Mouse (Mus musculus): ENCODE measurements around the gene Ptpn6. TPM values are rescaled to one million over a fixed set of nuclear protein-coding genes. Genes with fewer than 3 reads are reported as not detected.

Ptpn6 gene
- under 1 TPM; 0.61 to 0.87 TPM for total RNA-seq (2021)
- long read RNA-seq, experiment 1, result 0 reads
- long read RNA-seq, experiment 2, result 0 reads

- intact Hi-C loops (cut with DNase I), result loop anchor here (10.0 kb wide), 1 partner anchor 174 kb away; no protein-coding TSS in a partner anchor
- peak within 1 kb of the TSS; percentile 97 for H3K27ac ChIP-seq
These were observed at the start of gene Ptpn6 for GRCm38 (mm10) chr6:124738511-124739023. Ptpn6 (minus strand) TSS chr6:124738714.

GRCm38 (mm10) chr6:124787722-124788121 lies 49.2 kb upstream of the Ptpn6 start:
- TF ChIP-seq CTCF (IDR thresholded peaks at IDR 0.05), result no peak
- intact Hi-C loops (cut with DNase I), result no loop called here
- Histone ChIP-seq H3K4me3 (no peak overlapping the region), H3K27ac (no peak overlapping the region)
- no peak for DNase-seq

More at GRCm38 (mm10) chr6:124738511-124739023, at the start of gene Ptpn6:
- H3K4me3 ChIP-seq, result no peak within 1 kb of the TSS
- TF ChIP-seq CTCF (IDR thresholded peaks at IDR 0.05), result no peak
- DNase-seq, result no peak

DNA sequence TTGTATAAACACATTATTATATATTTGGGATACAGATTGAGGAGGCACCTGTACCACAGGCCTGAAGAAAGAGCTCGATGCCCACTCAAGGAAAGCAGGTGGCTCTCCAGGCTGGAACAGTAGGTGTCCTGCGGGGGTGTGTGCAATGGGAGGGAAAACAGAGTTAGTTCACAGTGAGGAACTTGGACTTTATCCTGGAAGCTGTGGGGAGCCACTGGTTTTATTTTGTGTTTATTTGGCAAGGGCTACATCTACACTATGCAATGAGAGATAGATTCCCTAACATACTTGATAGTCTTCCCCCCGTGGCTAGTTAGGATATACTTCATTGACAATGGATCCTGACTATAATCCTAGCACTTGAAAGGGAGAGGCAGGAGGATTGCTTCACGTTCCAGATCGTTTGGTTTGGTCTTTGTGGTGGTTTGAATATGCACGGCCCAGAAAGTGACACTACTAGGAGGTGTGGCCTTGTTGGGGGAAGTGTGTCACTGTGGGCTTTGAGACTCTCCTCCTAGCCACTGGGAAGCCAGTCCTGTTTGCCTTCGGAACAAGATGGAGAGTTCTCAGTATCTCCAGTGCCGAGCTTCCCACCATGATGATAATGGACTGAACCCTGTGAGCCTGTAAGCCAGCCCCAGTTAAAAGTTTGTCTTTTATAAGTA lies 48.4 kb upstream of the Ptpn6 start:
- TF ChIP-seq CTCF (IDR thresholded peaks at IDR 0.05), result no peak
- no peak for DNase-seq

DNA sequence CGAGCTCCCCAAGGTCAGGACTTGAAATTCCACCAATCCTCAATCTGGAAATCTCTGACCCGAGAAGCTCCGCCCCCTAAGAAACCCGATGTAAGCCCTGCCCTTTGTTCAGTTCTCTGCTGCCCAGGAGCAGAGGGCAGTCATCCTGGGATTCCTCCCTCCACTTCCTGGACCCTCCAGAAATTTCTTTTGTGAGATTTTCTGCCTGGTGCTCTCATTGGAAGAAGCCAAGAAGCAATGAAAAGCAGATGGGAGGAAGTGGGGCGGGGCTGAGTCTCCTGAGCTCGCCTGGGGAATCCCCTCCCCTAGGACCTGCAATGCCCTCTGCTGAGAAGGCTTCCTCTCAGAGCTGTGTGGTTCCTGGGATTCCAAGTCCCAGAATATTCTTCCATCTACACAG lies 43.9 kb upstream of the Ptpn6 start:
- intact Hi-C loops (cut with DNase I), result no loop called here
- no peak for TF ChIP-seq CTCF (IDR thresholded peaks at IDR 0.05)
- no peak overlapping the region; the same call in 1 of the 2 replicates for H3K27ac ChIP-seq
- peak; percentile 50 for DNase-seq
- H3K4me3 ChIP-seq, result peak overlapping the region; percentile 46

More for the DNA sequence above, 48.4 kb upstream of the Ptpn6 start:
- no peak overlapping the region for H3K27ac ChIP-seq
- H3K4me3 ChIP-seq, result no peak overlapping the region
- intact Hi-C loops (cut with DNase I), result no loop called here

DNA sequence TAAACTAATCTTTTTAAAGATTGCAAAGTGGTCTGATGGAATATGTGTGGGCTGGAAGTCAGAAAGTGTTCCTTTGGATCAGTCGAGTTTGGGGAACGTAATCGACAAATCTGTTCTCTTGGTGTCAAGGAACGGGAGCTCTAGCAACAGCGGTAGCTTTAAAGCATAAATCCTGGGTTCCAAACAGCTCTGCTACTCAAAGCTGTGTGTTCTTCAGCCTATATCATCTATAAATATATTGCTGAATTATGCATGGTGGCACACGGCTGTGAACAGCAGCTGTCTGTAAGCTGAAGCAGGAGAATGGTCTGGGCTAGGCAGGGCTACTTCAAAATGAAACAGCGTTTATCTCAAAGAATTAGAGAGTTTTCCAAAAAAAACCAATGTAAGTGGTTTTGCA lies 42.4 kb upstream of the Ptpn6 start:
- no peak overlapping the region for H3K4me3 ChIP-seq
- no peak overlapping the region for H3K27ac ChIP-seq
- no peak for DNase-seq
- intact Hi-C loops (cut with DNase I), result no loop called here
- TF ChIP-seq CTCF (IDR thresholded peaks at IDR 0.05), result no peak

DNA sequence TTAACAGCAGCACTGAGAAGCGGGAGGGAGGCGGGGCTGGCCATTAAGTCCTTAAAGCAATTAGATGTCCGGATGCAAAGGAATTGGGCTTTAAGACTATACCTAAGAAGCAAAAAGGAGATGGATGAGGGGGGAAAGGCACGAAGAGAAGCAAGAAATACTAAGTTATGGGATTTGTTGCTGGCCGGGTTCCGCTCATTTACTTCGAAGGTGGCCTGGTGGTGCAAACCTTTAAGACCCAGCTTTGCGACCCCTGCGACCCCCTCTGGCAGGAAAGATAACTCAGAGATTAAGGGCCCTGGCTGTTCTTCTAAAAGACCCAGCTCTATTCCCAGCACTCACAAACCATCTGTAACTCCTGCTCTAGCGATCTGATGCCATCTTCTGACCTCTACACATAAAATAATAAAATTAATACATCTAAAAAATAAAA lies 41.5 kb upstream of the Ptpn6 start:
- DNase-seq, result no peak
- no peak for TF ChIP-seq CTCF (IDR thresholded peaks at IDR 0.05)
- intact Hi-C loops (cut with DNase I), result no loop called here
- H3K27ac ChIP-seq, result peak overlapping the region; percentile 58; the same call in 1 of the 2 replicates
- H3K4me3 ChIP-seq, result peak overlapping the region; percentile 57

GRCm38 (mm10) chr6:124779222-124779983 lies 40.9 kb upstream of the Ptpn6 start, which contains the start of gene Lrrc23:
Lrrc23 (minus strand) TSS chr6:124779727.
- no peak for DNase-seq
- Histone ChIP-seq H3K27ac (peak within 1 kb of the TSS; percentile 58), H3K4me3 (peak within 1 kb of the TSS; percentile 57)
- no peak for TF ChIP-seq CTCF (IDR thresholded peaks at IDR 0.05)
- intact Hi-C loops (cut with DNase I), result no loop called here

DNA sequence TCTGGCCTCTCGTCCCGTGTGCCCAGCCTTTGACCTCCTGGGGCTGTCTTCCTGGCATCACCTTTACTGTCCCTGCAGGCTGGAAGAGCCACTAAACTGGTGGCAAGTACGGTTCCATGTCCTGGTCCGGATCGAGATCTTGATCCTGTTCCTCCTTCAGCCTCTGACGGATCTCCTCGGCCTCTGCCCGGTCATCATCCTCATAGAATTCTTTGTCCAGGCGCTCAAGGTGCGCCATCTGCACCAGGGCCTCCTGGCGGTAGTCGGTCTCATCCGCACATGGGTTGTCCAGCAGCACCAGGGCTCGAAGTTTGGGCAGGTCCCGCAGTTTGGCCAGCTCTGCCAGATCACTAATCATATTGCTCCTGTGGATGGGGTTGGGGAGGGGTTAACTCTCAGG lies 32.0 kb upstream of the Ptpn6 start:
- TF ChIP-seq CTCF (IDR thresholded peaks at IDR 0.05), result no peak
- intact Hi-C loops (cut with DNase I), result no loop called here
- no peak for DNase-seq

DNA sequence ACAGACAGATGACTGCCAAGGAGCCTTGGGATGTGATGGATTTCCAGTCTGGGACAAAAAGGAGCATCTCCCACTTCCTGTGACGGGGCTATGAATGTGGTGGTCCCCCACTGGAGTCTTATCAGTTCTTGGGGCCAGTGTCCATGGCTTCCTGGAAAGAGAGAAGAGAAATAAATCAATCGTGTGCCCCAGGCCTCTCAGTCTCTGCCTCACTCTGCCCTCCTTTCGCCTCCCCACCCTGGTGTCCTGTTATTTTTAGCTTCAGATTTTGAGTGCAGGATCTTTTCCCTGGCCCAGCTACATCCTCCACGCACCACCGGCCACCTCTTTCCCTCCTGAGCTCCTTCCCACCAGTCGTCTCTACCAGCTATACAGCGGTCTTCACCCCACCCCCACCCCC lies 31.5 kb upstream of the Ptpn6 start:
- no peak for DNase-seq
- Histone ChIP-seq H3K4me3 (peak overlapping the region; percentile 78), H3K27ac (no peak overlapping the region; the same call in 1 of the 2 replicates)
- intact Hi-C loops (cut with DNase I), result no loop called here
- TF ChIP-seq CTCF (IDR thresholded peaks at IDR 0.05), result no peak

More for the DNA sequence above, 32.0 kb upstream of the Ptpn6 start:
- Histone ChIP-seq H3K27ac (no peak overlapping the region), H3K4me3 (no peak overlapping the region)

GRCm38 (mm10) chr6:124769101-124769765 lies 30.7 kb upstream of the Ptpn6 start, which contains the start of gene Eno2:
Eno2 (minus strand) TSS chr6:124769673.
- intact Hi-C loops (cut with DNase I), result loop anchor here (10.0 kb wide), 1 partner anchor 264 kb away; no protein-coding TSS in a partner anchor
- DNase-seq, result peak; percentile 61
- Histone ChIP-seq H3K27ac (peak within 1 kb of the TSS; percentile 71), H3K4me3 (peak within 1 kb of the TSS; percentile 78)
- no peak for TF ChIP-seq CTCF (IDR thresholded peaks at IDR 0.05)

DNA sequence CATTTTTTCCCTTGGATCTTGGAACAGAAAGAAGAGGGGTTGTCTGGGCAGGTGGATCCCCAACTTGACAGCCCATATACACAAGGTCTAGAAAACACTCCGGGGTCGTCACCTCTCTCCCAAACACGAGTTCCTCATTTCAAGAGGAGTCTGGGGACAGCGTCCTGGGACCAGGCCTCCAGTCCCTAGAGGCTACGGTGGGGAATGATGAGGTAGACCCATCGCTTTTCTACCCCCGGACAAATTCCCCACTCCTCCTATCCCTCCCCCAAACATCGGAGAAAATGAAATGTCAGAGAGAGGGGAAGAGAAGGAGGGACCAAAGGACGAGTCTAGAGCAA lies 30.2 kb upstream of the Ptpn6 start:
- intact Hi-C loops (cut with DNase I), result loop anchor here (10.0 kb wide), 1 partner anchor 264 kb away; no protein-coding TSS in a partner anchor
- TF ChIP-seq CTCF (IDR thresholded peaks at IDR 0.05), result no peak
- Histone ChIP-seq H3K27ac (peak overlapping the region; percentile 71; the same call in 1 of the 2 replicates), H3K4me3 (peak overlapping the region; percentile 78)
- no peak for DNase-seq
